Mouse (Mus musculus): ENCODE measurements at regions not wholly inside any gene's neighbourhood (a gene's known extent, or its start where the extent isn't known, plus 50 kb on each side); places are given as distances from the start of the nearest gene placed in this dataset.

DNA sequence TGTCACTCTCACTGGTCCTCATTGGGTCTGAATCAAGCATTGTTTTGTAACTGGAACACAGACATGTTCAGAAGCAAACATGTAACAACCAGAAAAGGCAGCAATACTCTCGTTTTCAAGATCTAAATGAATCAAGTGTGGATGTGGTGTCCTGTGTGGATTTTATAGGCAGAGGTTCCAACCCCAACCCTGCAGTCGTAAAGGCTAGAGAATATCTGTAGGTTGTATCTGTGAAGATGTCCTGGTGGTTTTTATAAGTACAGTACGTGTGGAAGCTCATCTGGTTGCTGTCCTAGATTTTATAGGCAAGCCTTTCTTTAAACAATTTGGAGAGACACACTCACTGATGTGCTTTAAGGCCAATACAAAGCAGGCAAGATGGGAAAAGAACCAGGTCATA is 518.8 kb upstream of the Atp11b start:
- in situ Hi-C loops (cut with MboI, MseI), result no loop called here

DNA sequence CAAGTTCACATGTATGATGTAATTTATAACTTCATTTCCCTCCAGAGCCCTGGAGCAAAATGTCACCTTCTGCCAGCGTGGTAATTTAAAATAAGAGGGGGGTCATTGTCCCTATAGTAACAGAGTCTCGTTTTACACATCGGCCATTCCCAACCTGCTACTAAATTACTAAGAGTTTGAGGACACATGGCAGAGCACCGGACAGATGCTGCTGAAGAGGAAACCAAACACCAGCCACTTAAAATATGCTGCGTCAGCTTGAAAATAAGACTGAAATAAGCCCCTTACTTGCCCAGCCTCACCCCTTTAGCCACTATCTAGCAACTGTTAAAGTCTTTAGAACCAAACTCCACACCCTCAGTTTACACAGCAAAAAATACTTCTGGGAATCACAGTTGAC is 518.1 kb upstream of the Atp11b start:
- in situ Hi-C loops (cut with MboI, MseI), result no loop called here

DNA sequence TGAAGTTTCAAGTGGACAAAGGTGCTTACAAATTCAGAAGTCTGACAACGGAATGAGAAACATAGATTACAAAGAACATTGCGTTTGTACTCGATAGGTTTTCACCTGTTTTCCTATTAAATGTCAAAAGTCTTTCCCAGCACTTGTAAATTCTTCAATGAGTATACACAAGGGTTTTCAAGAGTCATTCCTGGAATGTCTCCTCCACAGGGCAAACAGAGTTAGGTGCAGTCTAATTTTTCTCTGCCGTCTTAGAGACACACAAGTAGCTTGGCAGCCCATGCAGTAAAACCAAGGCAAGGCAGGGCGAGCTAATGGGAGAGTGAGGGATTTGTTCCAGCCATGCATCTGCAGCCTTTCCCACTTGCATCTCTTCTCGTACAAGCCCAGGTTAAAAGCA is 516.6 kb upstream of the Atp11b start:
- in situ Hi-C loops (cut with MboI, MseI), result no loop called here

DNA sequence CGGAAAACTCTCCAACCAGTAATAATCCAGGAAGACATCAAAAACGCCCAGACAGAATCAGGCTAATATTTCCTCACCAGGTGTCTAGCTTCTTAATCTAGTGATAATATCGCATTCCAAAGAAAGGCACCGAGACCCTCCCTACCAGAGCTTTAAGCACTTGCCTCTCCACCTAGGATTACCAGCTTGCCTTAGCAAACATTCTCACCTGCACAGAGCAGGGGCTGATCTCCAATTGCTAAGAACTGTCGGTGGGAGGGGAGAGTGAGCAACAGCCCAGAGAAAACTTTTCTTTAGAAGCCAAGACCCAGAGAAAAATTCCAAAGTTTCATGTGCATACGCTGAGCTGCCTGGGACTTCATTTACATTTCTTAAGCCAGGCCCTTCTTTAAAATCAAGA is 511.6 kb upstream of the Atp11b start:
- in situ Hi-C loops (cut with MboI, MseI), result loop anchor here (10.0 kb wide), 1 partner anchor 792 kb away; no protein-coding TSS in a partner anchor

DNA sequence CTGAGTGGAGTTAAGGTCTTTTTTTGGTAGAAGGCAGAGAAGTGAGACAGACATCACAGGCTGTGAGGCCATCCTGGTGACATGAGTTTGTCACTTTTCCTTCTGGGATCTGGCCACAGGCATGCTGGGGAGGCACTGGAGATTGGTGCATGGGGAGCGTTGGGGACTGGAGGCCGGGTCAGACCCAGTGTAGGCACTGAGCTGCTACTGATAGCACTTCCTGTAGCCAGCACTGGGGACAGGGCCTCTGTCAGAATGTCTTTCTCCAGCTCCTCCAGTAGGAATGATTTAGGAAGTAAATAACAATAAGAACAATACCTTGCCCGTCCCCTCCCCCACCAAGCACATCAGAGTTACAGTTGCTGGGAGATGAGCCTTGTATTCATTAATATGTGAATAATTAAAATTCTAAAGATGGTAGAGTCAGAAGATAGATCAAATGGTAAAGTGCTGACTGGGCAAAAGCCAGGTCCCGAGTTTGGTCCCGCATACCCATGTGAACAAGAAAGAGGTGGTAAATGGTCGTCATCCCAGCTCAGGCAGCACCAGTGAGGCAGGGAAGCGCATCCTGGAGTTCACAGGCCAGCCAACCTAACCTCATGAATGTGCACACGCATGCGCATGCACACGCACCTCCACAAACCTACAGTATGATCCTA is 510.9 kb upstream of the Atp11b start:
- in situ Hi-C loops (cut with MboI, MseI), result loop anchor here (10.0 kb wide), 1 partner anchor 792 kb away; no protein-coding TSS in a partner anchor

DNA sequence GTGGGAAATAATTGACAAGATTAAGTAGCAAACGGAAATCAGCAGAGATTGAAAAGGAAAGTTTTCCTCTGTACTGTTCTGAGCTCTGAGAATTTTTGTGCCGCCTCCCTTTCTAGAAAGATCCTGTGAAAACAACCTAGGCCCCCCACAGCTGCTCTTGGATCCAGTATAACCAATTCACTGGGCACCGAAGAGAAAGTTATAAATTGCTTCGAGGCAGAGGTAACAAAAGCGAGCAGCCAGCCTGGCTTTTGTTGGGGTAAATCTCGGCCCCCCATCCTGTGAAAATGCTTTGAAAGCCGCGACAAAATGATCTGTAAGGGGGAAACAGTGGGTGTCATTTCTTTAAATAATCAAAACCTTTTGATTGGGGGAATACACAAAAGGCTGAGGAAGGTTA is 508.9 kb upstream of the Atp11b start:
- in situ Hi-C loops (cut with MboI, MseI), result loop anchor here (10.0 kb wide), 1 partner anchor 790 kb away; no protein-coding TSS in a partner anchor

DNA sequence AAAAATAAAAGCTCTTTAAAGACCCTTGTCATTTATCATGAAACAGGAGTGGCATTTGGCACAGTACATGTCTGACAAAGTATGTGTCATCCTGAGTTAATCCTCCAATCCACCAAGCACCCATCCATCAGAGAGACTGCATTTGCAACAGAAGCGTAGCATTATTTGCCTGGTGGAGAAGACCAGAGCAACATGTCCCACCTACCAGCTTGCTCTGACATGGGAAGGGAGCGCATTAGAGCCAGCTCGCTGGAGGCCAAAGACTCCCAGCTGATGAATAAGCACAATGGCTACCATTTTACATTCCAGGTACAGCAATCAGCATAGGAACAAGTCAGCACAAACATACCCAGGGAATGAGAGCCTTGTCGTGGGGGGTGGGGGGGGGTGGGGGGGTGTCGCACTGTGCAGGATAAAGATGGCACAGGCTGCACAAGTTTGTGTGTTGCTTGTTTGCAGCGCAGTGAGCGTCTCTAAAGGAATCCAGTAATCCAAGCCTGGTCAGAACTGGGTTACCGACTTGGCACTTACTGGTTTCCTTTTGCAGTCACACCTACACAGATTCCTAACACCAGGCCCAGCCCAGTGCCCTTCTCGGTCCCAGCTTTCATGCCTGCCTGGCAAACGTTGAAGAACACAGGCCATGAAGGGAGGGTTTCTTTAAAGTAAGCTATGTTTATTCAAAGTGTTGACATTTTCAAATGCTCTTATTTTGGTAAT is 507.8 kb upstream of the Atp11b start:
- in situ Hi-C loops (cut with MboI, MseI), result loop anchor here (10.0 kb wide), 1 partner anchor 789 kb away; no protein-coding TSS in a partner anchor

DNA sequence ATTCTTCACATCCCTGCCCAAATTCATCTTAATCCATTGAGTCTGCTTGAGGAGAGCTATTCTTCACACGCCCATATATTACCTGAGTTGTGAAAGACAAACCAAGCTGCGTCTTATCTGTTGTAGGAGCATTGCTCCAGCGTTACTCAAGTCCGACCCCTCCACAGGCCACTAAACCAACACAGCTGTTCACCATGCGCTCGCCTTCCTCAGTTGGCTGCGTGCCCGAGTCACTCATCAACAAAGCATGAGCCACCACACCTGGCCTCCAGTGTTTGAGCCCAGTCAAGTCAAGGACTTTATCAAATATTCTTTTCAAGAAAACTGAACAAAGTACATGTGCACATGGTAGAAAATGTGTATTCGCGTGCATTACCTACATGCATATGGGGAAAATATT is 504.7 kb upstream of the Atp11b start:
- in situ Hi-C loops (cut with MboI, MseI), result loop anchor here (10.0 kb wide), 1 partner anchor 786 kb away; no protein-coding TSS in a partner anchor

DNA sequence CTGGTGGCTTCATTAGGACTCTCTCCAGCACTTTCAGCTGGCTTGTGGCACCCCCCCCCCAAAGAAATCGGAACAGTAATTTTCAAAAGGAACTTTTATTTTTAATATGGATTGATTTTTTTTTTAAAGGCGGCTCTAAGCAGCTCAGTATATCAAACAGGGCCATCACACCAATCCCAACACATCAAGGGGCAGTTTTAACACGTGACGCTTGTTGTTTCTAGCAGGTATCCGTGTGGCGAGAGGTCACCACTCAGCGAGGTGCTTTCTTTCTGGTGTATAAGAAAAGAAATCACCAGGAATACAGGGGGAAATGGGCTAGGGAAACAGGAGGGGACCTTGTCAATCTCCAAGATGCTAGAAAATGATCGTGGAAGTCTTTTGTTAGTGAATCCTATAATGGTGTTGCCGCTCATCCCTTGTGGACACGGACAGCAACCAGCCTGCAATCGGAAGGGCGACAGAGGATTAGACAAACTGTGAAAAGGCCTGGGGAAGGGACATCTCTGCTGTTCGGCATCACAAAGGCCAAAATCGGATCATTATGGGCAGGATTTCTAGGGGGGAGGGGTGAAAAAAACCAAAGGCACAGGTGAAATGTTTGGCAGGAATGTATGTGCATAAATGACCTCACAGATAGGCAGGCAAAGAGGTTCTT is 503.7 kb upstream of the Atp11b start:
- in situ Hi-C loops (cut with MboI, MseI), result loop anchor here (10.0 kb wide), 1 partner anchor 125 kb away; no protein-coding TSS in a partner anchor

DNA sequence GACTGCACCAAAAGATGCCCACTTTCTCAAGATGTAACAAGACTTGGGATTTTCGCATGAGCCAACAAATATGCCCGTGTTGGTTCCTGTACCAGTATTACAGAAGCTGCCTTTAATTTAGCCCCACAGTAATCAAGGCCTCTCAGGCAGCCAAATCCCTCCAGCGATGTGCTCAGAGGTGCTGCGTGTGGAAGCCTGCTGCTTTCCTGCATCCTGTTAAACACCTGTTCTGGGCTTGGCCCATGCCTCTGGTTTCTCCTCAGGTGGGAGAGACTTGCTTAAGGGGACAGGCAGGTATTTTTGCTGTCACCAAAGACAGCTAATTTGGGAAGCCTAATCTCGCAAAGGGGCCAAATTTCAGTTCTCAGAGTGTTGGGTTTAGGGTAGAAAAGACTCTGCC is 500.0 kb upstream of the Atp11b start:
- in situ Hi-C loops (cut with MboI, MseI), result loop anchor here (10.0 kb wide), 1 partner anchor 121 kb away; no protein-coding TSS in a partner anchor

DNA sequence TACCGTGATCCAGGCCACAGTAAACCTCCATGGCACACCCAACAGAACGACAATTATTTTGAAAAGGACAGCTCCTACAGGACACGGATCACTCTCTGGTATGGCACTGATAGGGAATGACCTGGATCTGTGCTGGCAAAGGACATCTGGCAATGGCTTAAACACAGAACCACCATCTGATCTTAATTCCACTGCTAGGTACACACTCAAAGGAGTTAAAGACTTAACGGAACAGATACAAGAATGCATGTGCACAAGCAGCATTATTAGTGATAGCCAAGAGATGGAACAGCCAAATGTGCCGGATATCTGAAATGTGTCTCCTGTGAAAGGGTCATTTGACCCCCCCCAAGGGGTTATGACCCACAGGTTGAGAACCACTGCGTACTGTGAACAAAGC is 493.0 kb upstream of the Atp11b start:
- in situ Hi-C loops (cut with MboI, MseI), result no loop called here

DNA sequence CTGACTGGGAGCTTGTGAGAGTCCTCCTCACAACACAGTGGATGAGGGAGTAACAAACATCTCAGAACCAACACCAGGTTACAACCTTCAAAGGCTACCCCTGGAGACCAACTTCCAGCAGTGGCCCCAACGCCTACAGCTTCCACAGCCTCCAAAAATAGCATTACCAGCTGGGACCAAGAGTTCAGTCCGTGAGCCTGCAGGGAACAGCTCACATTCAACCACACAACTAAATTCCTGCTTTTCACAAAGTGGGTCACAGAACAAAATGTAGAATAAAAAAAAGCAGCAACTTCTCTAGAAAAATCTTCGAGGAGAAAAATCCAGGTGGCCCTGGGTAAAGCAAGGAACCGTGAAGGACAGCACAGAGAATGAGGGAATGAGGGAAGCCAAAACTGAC is 485.0 kb upstream of the Atp11b start:
- in situ Hi-C loops (cut with MboI, MseI), result no loop called here

DNA sequence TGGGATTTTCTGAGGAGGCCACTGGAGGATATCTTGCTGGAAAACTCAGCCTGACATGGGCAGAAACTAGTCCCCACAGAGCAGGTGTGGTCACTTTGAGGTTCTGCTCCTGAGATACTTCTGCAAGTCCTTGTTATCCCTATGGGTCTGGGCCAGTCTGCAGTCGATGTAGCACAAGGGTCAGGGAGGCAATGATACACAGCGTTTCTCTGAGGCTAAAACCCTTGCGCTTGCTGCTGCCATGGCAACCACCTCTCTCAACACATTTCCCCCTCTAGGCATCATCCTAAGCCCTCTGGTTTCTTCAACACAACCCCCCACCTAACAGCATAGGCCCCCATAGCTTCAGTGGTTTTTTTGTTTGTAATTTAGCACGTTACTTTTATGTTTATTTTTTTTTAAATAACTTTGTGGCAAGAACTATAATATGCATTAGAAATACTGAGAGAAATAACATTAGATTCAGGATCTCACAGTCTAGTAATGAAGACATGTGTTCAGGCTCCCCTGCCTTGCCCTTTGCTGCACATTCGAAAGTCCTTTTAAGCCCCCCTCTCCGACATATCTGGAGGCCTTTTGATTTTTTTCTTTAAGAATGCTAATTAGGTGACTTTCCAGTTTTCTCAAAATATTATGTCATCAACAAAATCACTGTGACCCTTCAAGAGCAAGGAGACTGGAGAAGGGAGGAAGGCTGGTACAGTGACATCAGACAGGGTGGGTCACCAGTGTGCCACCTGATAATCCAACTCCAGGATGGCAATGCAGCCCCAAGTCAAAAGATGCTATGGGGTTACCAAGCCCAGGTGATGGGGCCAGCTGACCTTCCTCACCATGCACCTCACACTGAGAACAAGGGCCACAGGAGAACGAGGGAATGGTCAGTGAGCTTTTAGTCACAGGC is 483.7 kb upstream of the Atp11b start:
- in situ Hi-C loops (cut with MboI, MseI), result loop anchor here (10.0 kb wide), 1 partner anchor 55 kb away; no protein-coding TSS in a partner anchor

DNA sequence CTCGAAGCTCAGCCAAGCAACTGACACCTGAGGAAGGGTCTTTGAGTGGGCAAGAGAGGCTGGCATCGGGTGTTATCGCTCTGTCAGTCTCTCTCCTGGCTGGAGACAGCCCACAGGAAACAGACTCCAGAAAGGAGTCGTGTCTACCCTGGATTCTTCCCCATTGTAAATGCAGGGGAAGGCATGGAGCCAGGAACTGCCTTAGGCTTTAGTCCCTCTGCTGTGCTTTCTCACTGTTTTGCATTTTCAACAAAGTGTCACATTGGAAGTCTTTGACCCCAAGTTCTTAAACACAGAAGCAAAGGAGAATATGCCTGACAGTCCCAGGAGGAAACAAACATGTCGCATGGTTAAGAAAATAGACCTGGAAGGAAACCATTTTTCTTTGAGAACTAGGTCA is 480.4 kb upstream of the Atp11b start:
- in situ Hi-C loops (cut with MboI, MseI), result loop anchor here (10.0 kb wide), 1 partner anchor 51 kb away; no protein-coding TSS in a partner anchor

DNA sequence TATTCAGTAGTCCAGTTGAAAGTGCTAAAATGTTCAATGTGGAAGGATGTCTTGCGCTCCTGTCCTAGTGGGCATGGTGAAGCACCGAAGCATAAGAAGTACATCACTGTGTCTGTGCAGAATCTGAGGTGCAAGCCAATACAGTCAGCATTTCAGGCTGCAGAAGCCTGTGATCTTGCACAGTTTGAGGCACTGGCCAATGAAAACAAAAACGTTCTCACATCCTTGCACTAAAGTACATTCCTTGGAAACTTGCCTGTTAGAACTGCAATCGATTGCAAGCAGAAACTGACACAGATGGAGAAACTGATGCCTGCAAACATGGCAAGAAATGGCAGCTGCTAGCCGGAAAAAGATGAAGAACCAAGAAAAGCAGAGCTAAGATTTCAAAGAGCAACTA is 472.9 kb upstream of the Atp11b start:
- in situ Hi-C loops (cut with MboI, MseI), result no loop called here

DNA sequence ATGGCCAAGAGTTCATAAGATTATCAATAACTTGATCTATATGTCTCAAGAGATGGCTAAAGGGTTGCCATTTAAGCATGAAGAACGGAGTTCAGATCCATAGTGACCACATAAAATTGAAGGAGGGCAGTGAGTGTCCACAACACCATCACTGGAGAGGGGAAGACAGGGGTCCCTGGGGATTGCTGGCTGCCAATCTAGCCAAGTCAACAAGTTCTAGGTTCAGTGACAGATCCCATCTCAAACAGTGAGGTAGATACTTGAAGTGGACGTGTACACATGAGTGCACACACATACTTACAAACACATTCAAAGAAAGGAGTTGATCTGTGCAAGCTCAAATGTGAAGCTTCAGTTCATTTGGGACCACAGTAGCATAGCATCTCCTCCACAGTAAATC is 471.8 kb upstream of the Atp11b start:
- in situ Hi-C loops (cut with MboI, MseI), result no loop called here

DNA sequence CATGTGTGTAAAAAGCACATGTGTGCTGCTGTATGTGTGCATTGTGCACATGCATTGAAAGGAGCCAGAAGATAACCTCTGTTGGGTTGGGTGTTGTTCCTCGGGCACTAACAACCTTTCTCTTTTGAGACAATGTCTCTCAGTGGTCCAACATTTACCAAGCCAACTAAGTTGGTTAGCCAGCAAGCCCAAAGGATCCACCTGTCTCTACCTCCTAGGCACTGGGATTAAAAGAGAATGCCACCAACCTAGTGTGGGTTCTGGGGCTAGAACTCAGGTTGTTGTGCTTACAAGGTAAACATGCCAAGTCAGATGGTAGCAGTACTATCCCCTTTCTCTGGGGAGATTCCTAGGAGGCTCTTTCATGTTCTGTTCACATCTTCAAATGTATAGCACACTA is 459.1 kb upstream of the Atp11b start:
- in situ Hi-C loops (cut with MboI, MseI), result no loop called here

DNA sequence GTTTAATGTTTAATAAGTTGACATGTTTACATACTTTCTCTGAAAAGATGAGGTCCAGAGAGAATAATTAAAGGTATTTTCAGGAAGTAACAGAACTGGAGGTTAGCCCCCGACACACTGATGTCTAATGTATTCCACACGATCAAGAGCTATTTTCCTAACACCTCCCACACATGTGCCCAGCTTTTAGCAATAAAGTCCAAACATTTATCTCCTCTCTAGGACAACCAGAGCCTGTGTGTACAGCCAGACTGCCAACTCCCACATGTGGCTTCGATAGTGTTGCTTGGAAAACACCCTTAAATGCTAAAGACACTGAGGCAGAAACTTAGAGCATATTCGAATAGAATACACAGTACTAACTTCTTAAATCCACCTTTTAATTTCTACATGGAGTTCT is 458.2 kb upstream of the Atp11b start:
- in situ Hi-C loops (cut with MboI, MseI), result no loop called here

DNA sequence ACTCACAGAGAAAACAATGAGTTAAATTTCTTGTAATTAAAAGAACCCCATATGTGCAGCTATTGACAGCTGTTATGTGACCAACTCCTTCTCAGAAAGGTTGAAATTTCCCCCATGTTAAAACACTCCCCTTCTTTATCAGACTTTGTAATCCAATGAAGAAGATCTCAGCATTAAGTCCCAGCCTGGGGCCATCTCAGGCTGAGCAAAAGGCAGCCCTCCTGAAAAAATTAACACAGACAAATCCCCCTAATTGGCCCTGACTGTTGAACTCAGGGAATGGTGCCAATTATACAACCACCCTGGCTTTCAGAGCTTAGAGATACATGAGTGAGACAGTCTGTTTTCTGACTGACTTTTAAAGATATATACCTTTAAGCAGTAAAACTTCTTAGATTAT is 454.9 kb upstream of the Atp11b start:
- in situ Hi-C loops (cut with MboI, MseI), result no loop called here

DNA sequence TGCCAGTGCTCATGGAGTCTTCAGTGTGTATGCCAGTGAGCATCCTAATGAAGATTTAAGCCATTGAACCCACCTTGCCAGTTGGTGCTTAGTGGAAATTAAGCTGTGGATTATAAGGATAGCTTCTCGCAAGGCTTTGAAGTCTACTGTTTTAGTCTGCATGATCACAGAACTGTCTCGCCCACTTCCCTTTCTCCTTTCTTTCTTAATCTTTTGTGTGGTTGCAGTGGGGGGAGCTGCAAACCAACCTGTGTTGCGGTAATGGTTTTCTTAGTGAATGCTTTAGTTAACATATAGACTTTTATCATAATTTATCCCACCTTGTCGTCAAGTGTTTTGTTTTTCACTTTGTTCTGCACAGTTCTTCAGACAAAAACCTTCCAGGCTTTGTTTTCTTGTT is 447.9 kb upstream of the Atp11b start:
- in situ Hi-C loops (cut with MboI, MseI), result loop anchor here (25.0 kb wide), 1 partner anchor 1319 kb away; no protein-coding TSS in a partner anchor

DNA sequence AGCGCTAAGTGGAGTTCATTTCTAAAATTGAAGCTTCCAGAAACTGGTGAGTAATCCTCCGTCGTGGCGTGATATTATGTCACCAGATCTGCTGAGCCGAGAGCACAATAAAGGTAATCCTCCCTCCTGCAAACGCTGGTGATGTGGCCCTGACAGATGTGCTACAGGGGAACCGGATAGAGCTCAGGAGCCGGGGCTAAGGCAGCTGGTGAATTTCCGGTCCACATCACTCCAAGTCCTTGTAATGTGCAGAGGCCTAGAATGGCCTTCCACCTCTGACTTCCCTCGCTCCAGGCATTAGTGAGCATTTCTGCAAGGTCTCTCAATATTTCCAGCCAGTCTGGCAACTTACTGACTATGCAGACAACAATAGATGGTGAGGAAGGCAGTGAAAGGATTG is 439.7 kb upstream of the Atp11b start:
- in situ Hi-C loops (cut with MboI, MseI), result loop anchor here (25.0 kb wide), 1 partner anchor 1327 kb away; no protein-coding TSS in a partner anchor

Measured in T-helper 1 cell (primary cell).